Mouse (Mus musculus): Measurements from ENCODE around the gene Irf6. TPM values are rescaled to one million over a fixed set of nuclear protein-coding genes. Genes with fewer than 3 reads are reported as not detected.

The Irf6 gene
- polyA plus RNA-seq, 1 experiment from 2014 or later: 7.2 TPM

- no peak overlapping the region for H3K9ac ChIP-seq (ENCODE audit: low read length)
- 30% methylated on average over 3 of the region's 3 CpGs for whole genome bisulfite sequencing
- H3K4me2 ChIP-seq (ENCODE audit: low read length): no peak overlapping the region
- no peaks in the 10 kb centered on the region for H3K27me3 ChIP-seq (ENCODE audit: control insufficient read depth, insufficient read depth, low read length)
- H3K4me1 ChIP-seq (ENCODE audit: control insufficient read depth in 2 of 2, insufficient read depth in 2 of 2, low read length in 2 of 2): peaks cover 0 to 2% of the 10 kb centered on the region in 2 experiments; a peak in 1 of 4 replicates
- no peaks in the 10 kb centered on the region for H3K9me3 ChIP-seq (ENCODE audit: control insufficient read depth, low read length)
- H3K36me3 ChIP-seq (ENCODE audit: control insufficient read depth, insufficient read depth, low read length): no peaks in the 10 kb centered on the region
- no peak overlapping the region for H3K27ac ChIP-seq (replicated peaks in 1 of 2; ENCODE audit: control insufficient read depth in 1 of 2, insufficient read depth in 1 of 2, low read depth in 2 of 2, low read length in 2 of 2)
- no peak for ATAC-seq (ENCODE audit: insufficient number of reproducible peaks, insufficient read depth, low FRiP score, low read depth)
- no peak overlapping the region for H3K4me3 ChIP-seq (ENCODE audit: control insufficient read depth in 1 of 2, insufficient read depth in 1 of 2, low read depth in 1 of 2, low read length in 2 of 2)
Observed at GRCm38 (mm10) chr1:193138669-193139068, 14.2 kb upstream of the Irf6 start.

GRCm38 (mm10) chr1:193141118-193141517 is 11.8 kb upstream of the Irf6 start:
- no peak overlapping the region for H3K9ac ChIP-seq (ENCODE audit: low read length)
- no peaks in the 10 kb centered on the region for H3K27me3 ChIP-seq (ENCODE audit: control insufficient read depth, insufficient read depth, low read length)
- no peak for ATAC-seq (ENCODE audit: insufficient number of reproducible peaks, insufficient read depth, low FRiP score, low read depth)
- H3K9me3 ChIP-seq (ENCODE audit: control insufficient read depth, low read length): no peaks in the 10 kb centered on the region
- no peak overlapping the region for H3K27ac ChIP-seq (replicated peaks in 1 of 2; ENCODE audit: control insufficient read depth in 1 of 2, insufficient read depth in 1 of 2, low read depth in 2 of 2, low read length in 2 of 2)
- WGBS: 57% methylated on average over 7 of the region's 7 CpGs
- H3K4me3 ChIP-seq (ENCODE audit: control insufficient read depth in 1 of 2, insufficient read depth in 1 of 2, low read depth in 1 of 2, low read length in 2 of 2): no peak overlapping the region
- H3K4me1 ChIP-seq (ENCODE audit: control insufficient read depth in 2 of 2, insufficient read depth in 2 of 2, low read length in 2 of 2): peaks cover 0 to 2% of the 10 kb centered on the region in 2 experiments; a peak in 1 of 4 replicates
- no peaks in the 10 kb centered on the region for H3K36me3 ChIP-seq (ENCODE audit: control insufficient read depth, insufficient read depth, low read length)
- H3K4me2 ChIP-seq (ENCODE audit: low read length): no peak overlapping the region

GRCm38 (mm10) chr1:193142517-193143062 is 10.3 kb upstream of the Irf6 start:
- peaks cover 0 to 2% of the 10 kb centered on the region in 2 experiments; a peak in 1 of 4 replicates for H3K4me1 ChIP-seq (ENCODE audit: control insufficient read depth in 2 of 2, insufficient read depth in 2 of 2, low read length in 2 of 2)
- no peak overlapping the region for H3K4me2 ChIP-seq (ENCODE audit: low read length)
- H3K9me3 ChIP-seq (ENCODE audit: control insufficient read depth, low read length): no peaks in the 10 kb centered on the region
- H3K27me3 ChIP-seq (ENCODE audit: control insufficient read depth, insufficient read depth, low read length): no peaks in the 10 kb centered on the region
- H3K9ac ChIP-seq (ENCODE audit: low read length): no peak overlapping the region
- no peak for ATAC-seq (ENCODE audit: insufficient number of reproducible peaks, insufficient read depth, low FRiP score, low read depth)
- no peak overlapping the region for H3K4me3 ChIP-seq (ENCODE audit: control insufficient read depth in 1 of 2, insufficient read depth in 1 of 2, low read depth in 1 of 2, low read length in 2 of 2)
- no peak overlapping the region for H3K27ac ChIP-seq (replicated peaks in 1 of 2; ENCODE audit: control insufficient read depth in 1 of 2, insufficient read depth in 1 of 2, low read depth in 2 of 2, low read length in 2 of 2)
- 76% methylated on average over 8 of the region's 8 CpGs for WGBS
- no peaks in the 10 kb centered on the region for H3K36me3 ChIP-seq (ENCODE audit: control insufficient read depth, insufficient read depth, low read length)

GRCm38 (mm10) chr1:193144516-193144915 is 8.4 kb upstream of the Irf6 start:
- Histone ChIP-seq H3K36me3 (ENCODE audit: control insufficient read depth, insufficient read depth, low read length) (no peaks in the 10 kb centered on the region), H3K9ac (ENCODE audit: low read length) (no peak overlapping the region), H3K27me3 (ENCODE audit: control insufficient read depth, insufficient read depth, low read length) (no peaks in the 10 kb centered on the region), H3K4me2 (ENCODE audit: low read length) (no peak overlapping the region), H3K4me1 (ENCODE audit: control insufficient read depth in 2 of 2, insufficient read depth in 2 of 2, low read length in 2 of 2) (peaks cover 0 to 3% of the 10 kb centered on the region in 2 experiments; a peak in 2 of 4 replicates), H3K9me3 (ENCODE audit: control insufficient read depth, low read length) (no peaks in the 10 kb centered on the region), H3K4me3 (ENCODE audit: control insufficient read depth in 1 of 2, insufficient read depth in 1 of 2, low read depth in 1 of 2, low read length in 2 of 2) (no peak overlapping the region), H3K27ac (replicated peaks in 1 of 2; ENCODE audit: control insufficient read depth in 1 of 2, insufficient read depth in 1 of 2, low read depth in 2 of 2, low read length in 2 of 2) (no peak overlapping the region)
- WGBS: 87% methylated on average over 6 of the region's 6 CpGs
- no peak for ATAC-seq (ENCODE audit: insufficient number of reproducible peaks, insufficient read depth, low FRiP score, low read depth)

- H3K9ac ChIP-seq (ENCODE audit: low read length): no peak overlapping the region
- H3K9me3 ChIP-seq (ENCODE audit: control insufficient read depth, low read length): no peaks in the 10 kb centered on the region
- no peaks in the 10 kb centered on the region for H3K27me3 ChIP-seq (ENCODE audit: control insufficient read depth, insufficient read depth, low read length)
- WGBS: 71% methylated on average over 4 of the region's 4 CpGs
- H3K4me3 ChIP-seq (ENCODE audit: control insufficient read depth in 1 of 2, insufficient read depth in 1 of 2, low read depth in 1 of 2, low read length in 2 of 2): no peak overlapping the region
- no peak overlapping the region for H3K4me2 ChIP-seq (ENCODE audit: low read length)
- no peaks in the 10 kb centered on the region for H3K36me3 ChIP-seq (ENCODE audit: control insufficient read depth, insufficient read depth, low read length)
- H3K27ac ChIP-seq (replicated peaks in 1 of 2; ENCODE audit: control insufficient read depth in 1 of 2, insufficient read depth in 1 of 2, low read depth in 2 of 2, low read length in 2 of 2): no peak overlapping the region
- peaks cover 0 to 3% of the 10 kb centered on the region in 2 experiments; a peak in 2 of 4 replicates for H3K4me1 ChIP-seq (ENCODE audit: control insufficient read depth in 2 of 2, insufficient read depth in 2 of 2, low read length in 2 of 2)
- ATAC-seq (ENCODE audit: insufficient number of reproducible peaks, insufficient read depth, low FRiP score, low read depth): no peak
Observed at GRCm38 (mm10) chr1:193145101-193145500, 7.8 kb upstream of the Irf6 start.

- Histone ChIP-seq H3K9me3 (ENCODE audit: control insufficient read depth, low read length) (no peaks in the 10 kb centered on the region), H3K4me3 (ENCODE audit: control insufficient read depth in 1 of 2, insufficient read depth in 1 of 2, low read depth in 1 of 2, low read length in 2 of 2) (no peak overlapping the region), H3K4me2 (ENCODE audit: low read length) (no peak overlapping the region), H3K27ac (replicated peaks in 1 of 2; ENCODE audit: control insufficient read depth in 1 of 2, insufficient read depth in 1 of 2, low read depth in 2 of 2, low read length in 2 of 2) (no peak overlapping the region), H3K27me3 (ENCODE audit: control insufficient read depth, insufficient read depth, low read length) (no peaks in the 10 kb centered on the region), H3K4me1 (ENCODE audit: control insufficient read depth in 2 of 2, insufficient read depth in 2 of 2, low read length in 2 of 2) (peaks cover 6% of the 10 kb centered on the region in 2 experiments), H3K9ac (ENCODE audit: low read length) (no peak overlapping the region), H3K36me3 (ENCODE audit: control insufficient read depth, insufficient read depth, low read length) (no peaks in the 10 kb centered on the region)
- ATAC-seq (ENCODE audit: insufficient number of reproducible peaks, insufficient read depth, low FRiP score, low read depth): no peak
- 81% methylated on average over 1 of the region's 1 CpGs for WGBS
Observed at GRCm38 (mm10) chr1:193146416-193146815, 6.5 kb upstream of the Irf6 start.

- 35% methylated on average over 3 of the region's 3 CpGs for WGBS
- Histone ChIP-seq H3K4me1 (ENCODE audit: control insufficient read depth in 2 of 2, insufficient read depth in 2 of 2, low read length in 2 of 2) (peaks cover 13 to 16% of the 10 kb centered on the region in 2 experiments), H3K4me2 (ENCODE audit: low read length) (no peak overlapping the region), H3K27me3 (ENCODE audit: control insufficient read depth, insufficient read depth, low read length) (peaks cover 7% of the 10 kb centered on the region), H3K9ac (ENCODE audit: low read length) (no peak overlapping the region), H3K36me3 (ENCODE audit: control insufficient read depth, insufficient read depth, low read length) (no peaks in the 10 kb centered on the region), H3K4me3 (ENCODE audit: control insufficient read depth in 1 of 2, insufficient read depth in 1 of 2, low read depth in 1 of 2, low read length in 2 of 2) (no peak overlapping the region), H3K9me3 (ENCODE audit: control insufficient read depth, low read length) (no peaks in the 10 kb centered on the region), H3K27ac (replicated peaks in 1 of 2; ENCODE audit: control insufficient read depth in 1 of 2, insufficient read depth in 1 of 2, low read depth in 2 of 2, low read length in 2 of 2) (peak overlapping the region in 1 of 2 experiments; percentile 6; a peak in 2 of 4 replicates)
- ATAC-seq (ENCODE audit: insufficient number of reproducible peaks, insufficient read depth, low FRiP score, low read depth): no peak
Observed at GRCm38 (mm10) chr1:193149231-193149630, 3.7 kb upstream of the Irf6 start.

GRCm38 (mm10) chr1:193151134-193151533 is 1.8 kb upstream of the Irf6 start:
- peak overlapping the region; percentile 16; the same call in 1 of the 2 replicates for H3K4me2 ChIP-seq (ENCODE audit: low read length)
- WGBS: 12% methylated on average over 7 of the region's 7 CpGs
- H3K27ac ChIP-seq (replicated peaks in 1 of 2; ENCODE audit: control insufficient read depth in 1 of 2, insufficient read depth in 1 of 2, low read depth in 2 of 2, low read length in 2 of 2): peak overlapping the region in 1 of 2 experiments; percentile 20; a peak in 2 of 4 replicates

More at GRCm38 (mm10) chr1:193151134-193151533, 1.8 kb upstream of the Irf6 start:
- Histone ChIP-seq H3K9ac (ENCODE audit: low read length) (no peak overlapping the region), H3K27me3 (ENCODE audit: control insufficient read depth, insufficient read depth, low read length) (peaks cover 11% of the 10 kb centered on the region), H3K36me3 (ENCODE audit: control insufficient read depth, insufficient read depth, low read length) (no peaks in the 10 kb centered on the region), H3K4me3 (ENCODE audit: control insufficient read depth in 1 of 2, insufficient read depth in 1 of 2, low read depth in 1 of 2, low read length in 2 of 2) (no peak overlapping the region), H3K9me3 (ENCODE audit: control insufficient read depth, low read length) (no peaks in the 10 kb centered on the region), H3K4me1 (ENCODE audit: control insufficient read depth in 2 of 2, insufficient read depth in 2 of 2, low read length in 2 of 2) (peaks cover 13 to 16% of the 10 kb centered on the region in 2 experiments)
- no peak for ATAC-seq (ENCODE audit: insufficient number of reproducible peaks, insufficient read depth, low FRiP score, low read depth)
